Mouse (Mus musculus) liver, embryonic 14.5 days (tissue): Measurements from ENCODE around the gene Scarb1. TPM values are rescaled to one million over a fixed set of nuclear protein-coding genes. Genes with fewer than 3 reads are reported as not detected.
A peak's percentile ranks its signal among the peaks of the same experiment; 100 is the strongest.

Experiments used
- ATAC-seq: fragments of 200-750 bp; cut with Nextera tagmentation; 2 replicates; pipeline ENCODE4 v1.8.0; 2017; ENCODE audit warnings: moderate number of reproducible peaks, mild to moderate bottlenecking, moderate library complexity; ENCODE audit not compliant: insufficient read depth
- DNase-seq, 3 experiments: peaks; one replicate each; pipeline ENCODE4 v3.0.0-alpha.2; 2012 to 2013; ENCODE audit warnings: low read depth in 3 of 3, low spot score in 3 of 3
- H3K27ac ChIP-seq: fragments of 300-500 bp; sonication (generic); 2 replicates; pipeline ENCODE4 v1.5.1; 2014; ENCODE audit warnings: moderate library complexity, mild to moderate bottlenecking, control low read depth, inconsistent platforms
- H3K27me3 ChIP-seq: fragments of 300-500 bp; sonication (generic); 2 replicates; pipeline ENCODE4 v1.6.1; 2014; ENCODE audit warnings: mild to moderate bottlenecking, low read length, moderate library complexity; ENCODE audit not compliant: control insufficient read depth, insufficient read depth
- H3K36me3 ChIP-seq: fragments of 300-500 bp; sonication (generic); replicated peaks from 2 replicates; pipeline ENCODE4 v1.6.1; 2014; ENCODE audit warnings: low read depth; ENCODE audit not compliant: control insufficient read depth, insufficient read depth
- H3K4me1 ChIP-seq, 2 experiments: fragments of 200-500 bp in 1 of 2; fragments of 300-500 bp in 1 of 2; sonication (generic) in 1 of 2; replicated peaks; 2 replicates each; pipeline ENCODE4 v1.6.1; 2012 to 2014; ENCODE audit warnings: antibody characterized with exemption in 1 of 2, inconsistent platforms in 1 of 2, low read length in 1 of 2; ENCODE audit not compliant: control insufficient read depth in 2 of 2, insufficient read depth in 2 of 2
- H3K4me2 ChIP-seq: fragments of 300-500 bp; sonication (generic); 2 replicates; pipeline ENCODE4 v1.6.1; 2014; ENCODE audit warnings: low read depth, mild to moderate bottlenecking, control low read depth, moderate library complexity
- H3K4me3 ChIP-seq, 2 experiments: fragments of 200-500 bp in 1 of 2; fragments of 300-500 bp in 1 of 2; sonication (generic) in 1 of 2; 2 replicates each; pipeline ENCODE4 v1.5.1; 2012 to 2014; ENCODE audit warnings: low read depth in 2 of 2, low read length in 2 of 2, mild to moderate bottlenecking in 2 of 2, control low read depth in 1 of 2, inconsistent platforms in 1 of 2, moderate library complexity in 1 of 2; ENCODE audit not compliant: insufficient read depth in 1 of 2
- H3K9ac ChIP-seq: fragments of 300-500 bp; sonication (generic); replicated peaks from 2 replicates; pipeline ENCODE4 v1.6.1; 2014; ENCODE audit warnings: mild to moderate bottlenecking, control low read depth, moderate library complexity
- H3K9me3 ChIP-seq: fragments of 300-500 bp; sonication (generic); 2 replicates; pipeline ENCODE4 v1.6.1; 2016; ENCODE audit warnings: low read length, mixed read lengths; ENCODE audit not compliant: control insufficient read depth
- CTCF ChIP-seq: IDR thresholded peaks from 2 replicates; pipeline ENCODE4 v1.5.1; 2016; ENCODE audit warnings: antibody characterized with exemption, low read depth, control low read depth
- EP300 ChIP-seq: IDR thresholded peaks from 2 replicates; pipeline ENCODE4 v1.6.1; 2016; ENCODE audit warnings: antibody characterized with exemption, low read depth
- WGBS: fragments of 180-500 bp; shearing (Covaris S2); extraction: QIAGEN DNeasy Blood & Tissue Kit; methylation state at CpG from one replicate; pipeline ENCODE4 v1.1.7; 2014; ENCODE audit not compliant: insufficient replicate concordance; 5-methylcytosine and 5-hydroxymethylcytosine counted together
- polyA plus RNA-seq, 2 experiments: library from polyadenylated mRNA; depleted of rRNA in 1 of 2; stranded (reverse) in 1 of 2; unstranded in 1 of 2; fragments of >200 nt; fragmentation: Nextera tagmentation in 1 of 2; extraction: Ambion mirVana in 1 of 2; gene quantifications; 2 replicates each; pipeline versions ENCODE4 v1.2.1 to v1.2.3; 2012 to 2014

Gene Scarb1
- polyA plus RNA-seq, 2 experiments, result 41.6 to 50.1 TPM

DNA sequence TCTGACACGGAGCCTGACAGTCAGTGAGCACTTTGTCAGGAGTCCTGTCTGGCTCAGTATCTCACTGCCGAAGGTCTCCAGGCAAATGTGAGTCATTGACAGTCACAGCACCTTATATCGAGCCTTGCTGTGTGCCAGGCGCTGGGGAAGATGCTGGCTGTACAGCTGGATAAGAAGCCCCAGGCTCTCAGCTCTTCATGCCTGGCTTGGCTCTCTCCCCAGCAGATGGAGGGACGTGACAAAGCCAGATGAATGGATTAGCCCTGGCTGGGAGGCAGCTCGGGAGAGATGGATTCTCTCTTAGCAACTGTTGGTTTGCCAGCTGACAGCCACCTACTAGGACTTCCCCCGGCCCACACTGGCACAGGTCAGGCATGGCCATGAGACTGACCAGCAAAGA is 78.3 kb downstream of the Scarb1 start:
- no peaks in the 10 kb centered on the region for H3K9me3 ChIP-seq
- ATAC-seq (no peak), DNase-seq (no peak)
- no peaks in the 10 kb centered on the region for H3K4me1 ChIP-seq
- 48% methylated on average over 7 of the region's 7 CpGs for WGBS
- TF ChIP-seq CTCF (no peak), EP300 (no peak)
- H3K4me2 ChIP-seq, result no peak overlapping the region
- H3K4me3 ChIP-seq, result no peak overlapping the region
- H3K27me3 ChIP-seq, result no peaks in the 10 kb centered on the region
- H3K9ac ChIP-seq, result no peak overlapping the region
- H3K36me3 ChIP-seq, result no peaks in the 10 kb centered on the region
- no peak overlapping the region for H3K27ac ChIP-seq

GRCm38 (mm10) chr5:125253917-125254316 is 87.0 kb downstream of the Scarb1 start:
- no peak for ATAC-seq
- WGBS, result 47% methylated on average over 5 of the region's 5 CpGs

DNA sequence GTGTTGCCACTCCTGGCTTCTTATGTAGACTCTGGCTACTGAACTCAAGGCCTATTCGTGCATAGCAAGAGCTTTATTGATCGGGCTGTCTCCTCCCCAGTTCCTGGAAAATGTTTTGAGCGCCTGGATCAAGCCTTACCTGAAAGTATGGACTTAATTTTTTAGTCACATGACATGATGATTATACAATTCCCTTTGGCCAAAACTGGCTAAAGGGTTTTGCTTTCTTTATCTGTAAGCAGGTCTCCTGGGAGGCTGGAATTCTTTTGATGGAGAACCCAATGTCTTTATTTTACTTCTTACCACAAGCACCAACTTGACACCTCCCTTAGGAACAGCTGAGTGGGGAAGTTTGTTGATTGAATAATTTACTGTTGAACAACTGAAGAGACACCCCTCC is 87.4 kb downstream of the Scarb1 start:
- Histone ChIP-seq H3K36me3 (no peaks in the 10 kb centered on the region), H3K27me3 (no peaks in the 10 kb centered on the region), H3K9ac (no peak overlapping the region), H3K27ac (no peak overlapping the region), H3K4me1 (no peaks in the 10 kb centered on the region; a peak in 1 of 4 replicates), H3K4me2 (no peak overlapping the region), H3K9me3 (no peaks in the 10 kb centered on the region), H3K4me3 (no peak overlapping the region)
- no peak for ATAC-seq
- 53% methylated on average over 3 of the region's 3 CpGs for WGBS
- no peak for DNase-seq
- TF ChIP-seq CTCF, result no peak
- TF ChIP-seq EP300, result no peak

More at GRCm38 (mm10) chr5:125253917-125254316, 87.0 kb downstream of the Scarb1 start:
- no peak overlapping the region for H3K4me2 ChIP-seq
- H3K27ac ChIP-seq, result no peak overlapping the region
- TF ChIP-seq EP300 (no peak), CTCF (no peak)
- H3K4me1 ChIP-seq, result no peaks in the 10 kb centered on the region; a peak in 1 of 4 replicates
- H3K9me3 ChIP-seq, result no peaks in the 10 kb centered on the region
- no peak overlapping the region for H3K9ac ChIP-seq
- DNase-seq, result no peak
- H3K27me3 ChIP-seq, result no peaks in the 10 kb centered on the region
- no peak overlapping the region for H3K4me3 ChIP-seq
- no peaks in the 10 kb centered on the region for H3K36me3 ChIP-seq

GRCm38 (mm10) chr5:125252664-125253063 is 88.2 kb downstream of the Scarb1 start:
- Histone ChIP-seq H3K4me1 (no peaks in the 10 kb centered on the region; a peak in 1 of 4 replicates), H3K4me2 (no peak overlapping the region), H3K9me3 (no peaks in the 10 kb centered on the region), H3K27ac (no peak overlapping the region), H3K27me3 (no peaks in the 10 kb centered on the region), H3K9ac (no peak overlapping the region), H3K4me3 (no peak overlapping the region), H3K36me3 (no peaks in the 10 kb centered on the region)
- DNase-seq, result no peak
- 59% methylated on average over 8 of the region's 8 CpGs for WGBS
- no peak for TF ChIP-seq CTCF
- no peak for TF ChIP-seq EP300
- no peak for ATAC-seq

DNA sequence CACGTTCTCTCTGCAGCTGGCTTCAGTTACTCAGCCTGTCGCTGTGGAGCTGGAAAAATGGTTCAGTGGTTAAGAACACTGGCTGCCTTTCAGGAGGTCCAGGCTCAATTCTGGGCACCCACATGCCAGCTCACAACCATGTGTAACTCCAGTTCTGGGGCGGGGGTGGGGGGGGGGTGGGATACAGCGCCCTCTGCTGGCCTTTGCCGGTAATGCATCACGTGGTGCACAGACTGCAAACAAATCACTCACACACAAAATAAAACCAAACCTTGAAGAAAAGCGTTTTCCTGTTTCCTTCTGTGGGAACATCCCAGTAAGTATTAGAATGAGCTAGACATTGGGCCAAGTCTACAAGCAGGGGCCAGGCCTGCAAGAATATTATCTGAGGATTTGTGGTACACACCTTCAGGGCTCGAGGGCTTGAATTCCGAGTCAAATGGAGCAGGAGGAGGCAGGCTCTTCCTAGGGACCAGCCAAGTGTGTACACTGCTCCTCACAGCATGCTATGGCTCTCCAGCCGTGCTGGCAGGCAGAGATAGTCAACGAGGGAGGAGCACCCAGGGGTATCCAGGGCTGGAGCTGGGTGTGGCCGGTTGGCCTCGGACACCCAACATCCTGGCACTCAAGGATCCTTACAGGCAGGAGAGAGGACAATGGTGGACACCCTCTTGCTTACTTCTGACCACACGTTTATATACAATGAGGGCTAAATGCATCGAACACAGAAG is 88.8 kb downstream of the Scarb1 start:
- Histone ChIP-seq H3K27me3 (no peaks in the 10 kb centered on the region), H3K27ac (no peak overlapping the region), H3K36me3 (no peaks in the 10 kb centered on the region), H3K4me2 (no peak overlapping the region), H3K4me1 (no peaks in the 10 kb centered on the region; a peak in 1 of 4 replicates), H3K4me3 (no peak overlapping the region), H3K9me3 (no peaks in the 10 kb centered on the region), H3K9ac (no peak overlapping the region)
- DNase-seq, result no peak
- no peak for TF ChIP-seq EP300
- TF ChIP-seq CTCF, result peak; percentile 65
- WGBS, result 41% methylated on average over 15 of the region's 15 CpGs
- no peak for ATAC-seq
